Mouse (Mus musculus): ENCODE data around the gene Mypop. TPM values are rescaled to one million over a fixed set of nuclear protein-coding genes. Genes with fewer than 3 reads are reported as not detected.

Gene Mypop
- polyA plus RNA-seq, 1 experiment from 2014 or later = 4.7 TPM

DNA sequence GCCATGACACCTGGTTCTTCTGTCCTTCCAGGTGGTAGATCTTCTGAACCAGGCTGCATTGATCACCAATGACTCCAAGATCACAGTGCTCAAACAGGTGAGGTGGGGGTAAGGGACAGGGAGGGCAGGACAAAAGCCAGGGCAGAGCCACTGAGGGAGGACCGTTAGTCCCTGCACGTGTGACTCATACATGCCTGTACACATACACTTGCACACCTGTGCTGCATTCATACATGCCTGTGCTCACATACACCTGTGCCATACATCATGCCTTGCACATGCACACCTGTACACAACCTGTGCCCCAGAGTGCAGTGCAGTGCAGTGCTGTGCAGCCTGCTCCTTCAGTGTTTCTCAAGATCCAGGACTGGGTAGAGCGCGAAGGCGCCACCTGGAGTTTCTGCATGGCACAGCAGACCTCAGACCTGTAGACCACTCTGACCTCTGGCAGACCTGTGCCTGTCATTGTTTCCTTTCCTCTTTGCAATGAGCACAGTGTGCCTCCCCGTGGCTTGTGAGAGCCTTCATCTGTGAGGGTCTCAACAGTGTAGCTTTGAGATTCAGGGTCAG is 38.1 kb downstream of the Mypop start:
- ATAC-seq (ENCODE audit: insufficient read depth, low FRiP score, low TSS enrichment) (peak; percentile 59), DNase-seq (ENCODE audit: low spot score) (peak; percentile 72)
- Histone ChIP-seq H3K4me1 (ENCODE audit: control insufficient read depth, insufficient read depth, low read length) (peaks cover 7% of the 10 kb centered on the region), H3K9me3 (ENCODE audit: control insufficient read depth, low read length) (no peaks in the 10 kb centered on the region), H3K4me3 (ENCODE audit: low read depth, low read length) (no peak overlapping the region), H3K27ac (ENCODE audit: low read depth, low read length) (no peak overlapping the region), H3K4me2 (ENCODE audit: low read depth) (no peak overlapping the region), H3K36me3 (ENCODE audit: control insufficient read depth, insufficient read depth, low read length) (peaks cover 11% of the 10 kb centered on the region), H3K27me3 (ENCODE audit: control insufficient read depth, insufficient read depth, low read length) (no peaks in the 10 kb centered on the region), H3K9ac (ENCODE audit: low read length) (no peak overlapping the region)
- 54% methylated on average over 6 of the region's 6 CpGs for WGBS

DNA sequence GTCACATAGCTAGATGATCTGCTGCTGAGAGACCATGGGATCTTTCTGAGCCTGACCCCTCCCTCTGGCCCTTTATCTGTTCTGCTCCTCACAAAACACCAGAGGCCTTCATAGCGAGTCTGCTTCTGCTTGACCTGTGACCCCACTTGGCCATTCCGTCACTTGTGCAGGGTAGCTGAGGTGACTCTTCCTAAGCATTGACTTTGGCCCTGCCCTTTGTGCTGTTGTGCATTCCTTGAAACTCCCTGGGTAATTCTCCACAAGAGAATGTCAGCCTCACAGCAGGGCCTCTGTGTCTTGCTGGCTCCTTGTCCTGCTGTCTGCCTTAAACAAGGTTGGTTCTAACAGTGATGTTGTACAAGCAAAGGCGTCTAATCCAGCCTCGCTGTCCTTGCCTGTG is 40.6 kb downstream of the Mypop start:
- no peak overlapping the region for H3K27ac ChIP-seq (ENCODE audit: low read depth, low read length)
- no peaks in the 10 kb centered on the region for H3K9me3 ChIP-seq (ENCODE audit: control insufficient read depth, low read length)
- no peaks in the 10 kb centered on the region for H3K4me1 ChIP-seq (ENCODE audit: control insufficient read depth, insufficient read depth, low read length)
- DNase-seq (ENCODE audit: low spot score) (no peak), ATAC-seq (ENCODE audit: insufficient read depth, low FRiP score, low TSS enrichment) (no peak)
- no peak overlapping the region for H3K4me3 ChIP-seq (ENCODE audit: low read depth, low read length)
- no peak overlapping the region for H3K9ac ChIP-seq (ENCODE audit: low read length)
- no peak overlapping the region for H3K4me2 ChIP-seq (ENCODE audit: low read depth)
- WGBS = 49% methylated on average over 4 of the region's 4 CpGs
- H3K27me3 ChIP-seq (ENCODE audit: control insufficient read depth, insufficient read depth, low read length) = no peaks in the 10 kb centered on the region
- H3K36me3 ChIP-seq (ENCODE audit: control insufficient read depth, insufficient read depth, low read length) = peaks cover 19% of the 10 kb centered on the region

DNA sequence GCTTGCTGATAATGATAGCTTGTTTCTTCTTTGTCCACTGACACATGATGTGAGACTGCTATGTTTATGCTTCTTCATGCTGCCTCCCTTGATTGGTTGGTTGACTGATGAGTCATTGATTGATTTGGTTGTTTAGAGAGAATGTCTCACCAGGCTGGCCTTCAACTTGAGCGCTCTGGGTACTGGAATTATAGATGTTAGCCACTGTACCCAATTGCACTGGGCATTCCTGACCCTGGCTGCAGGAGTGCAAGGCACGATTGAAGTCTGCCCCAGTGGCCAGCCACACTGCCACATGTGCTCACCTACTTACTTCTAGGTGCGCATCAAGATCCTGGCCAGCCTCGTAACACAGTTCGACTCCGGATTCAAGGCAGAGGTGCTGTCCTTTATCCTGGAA is 53.6 kb downstream of the Mypop start:
- DNase-seq (ENCODE audit: low spot score) (no peak), ATAC-seq (ENCODE audit: insufficient read depth, low FRiP score, low TSS enrichment) (no peak)
- Histone ChIP-seq H3K9ac (ENCODE audit: low read length) (no peak overlapping the region), H3K27me3 (ENCODE audit: control insufficient read depth, insufficient read depth, low read length) (no peaks in the 10 kb centered on the region), H3K9me3 (ENCODE audit: control insufficient read depth, low read length) (no peaks in the 10 kb centered on the region), H3K4me2 (ENCODE audit: low read depth) (no peak overlapping the region), H3K36me3 (ENCODE audit: control insufficient read depth, insufficient read depth, low read length) (peaks cover 57% of the 10 kb centered on the region), H3K4me1 (ENCODE audit: control insufficient read depth, insufficient read depth, low read length) (no peaks in the 10 kb centered on the region), H3K4me3 (ENCODE audit: low read depth, low read length) (no peak overlapping the region), H3K27ac (ENCODE audit: low read depth, low read length) (no peak overlapping the region)
- WGBS = 97% methylated on average over 6 of the region's 6 CpGs

DNA sequence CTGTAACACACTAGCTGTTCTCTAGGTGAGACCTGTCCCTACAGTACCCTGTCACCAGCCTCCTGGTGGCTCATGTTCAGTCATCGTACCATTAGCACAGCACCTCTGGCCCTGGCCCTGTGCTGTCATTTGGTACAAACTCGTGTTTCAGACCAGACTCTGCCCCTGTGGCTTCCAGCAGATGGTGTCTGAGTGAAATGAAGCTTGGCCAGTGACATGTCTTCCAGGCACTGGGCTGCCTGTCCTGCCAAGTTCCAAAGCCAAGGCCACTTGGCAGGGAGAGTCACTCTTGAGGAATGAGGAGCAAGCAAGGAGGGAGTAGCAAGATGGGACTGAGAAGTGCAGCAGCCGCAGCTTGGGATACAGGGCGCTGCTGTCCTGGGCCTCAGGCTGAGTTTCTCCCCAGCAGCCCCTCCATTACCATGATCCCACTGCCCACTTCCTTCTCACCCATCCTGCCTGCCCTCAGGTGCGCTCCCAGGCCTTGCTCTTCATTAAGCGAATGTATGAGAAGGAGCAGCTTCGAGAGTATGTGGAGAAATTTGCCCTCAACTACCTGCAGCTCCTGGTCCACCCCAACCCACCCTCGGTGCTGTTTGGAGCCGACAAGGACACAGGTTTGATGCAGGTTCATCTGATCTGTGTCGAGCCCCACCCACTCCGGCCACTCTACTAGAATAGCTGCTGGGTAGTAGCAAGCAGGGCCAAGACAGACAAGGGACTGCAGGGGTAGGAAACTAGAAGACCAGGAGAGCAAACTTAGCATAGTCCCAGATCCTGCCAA is 55.4 kb downstream of the Mypop start:
- H3K4me1 ChIP-seq (ENCODE audit: control insufficient read depth, insufficient read depth, low read length) = no peaks in the 10 kb centered on the region
- H3K27ac ChIP-seq (ENCODE audit: low read depth, low read length) = no peak overlapping the region
- no peak for ATAC-seq (ENCODE audit: insufficient read depth, low FRiP score, low TSS enrichment)
- H3K4me2 ChIP-seq (ENCODE audit: low read depth) = no peak overlapping the region
- DNase-seq (ENCODE audit: low spot score) = no peak
- 88% methylated on average over 10 of the region's 11 CpGs for WGBS
- H3K36me3 ChIP-seq (ENCODE audit: control insufficient read depth, insufficient read depth, low read length) = peaks cover 52% of the 10 kb centered on the region
- H3K4me3 ChIP-seq (ENCODE audit: low read depth, low read length) = no peak overlapping the region
- no peaks in the 10 kb centered on the region for H3K27me3 ChIP-seq (ENCODE audit: control insufficient read depth, insufficient read depth, low read length)
- no peak overlapping the region for H3K9ac ChIP-seq (ENCODE audit: low read length)
- no peaks in the 10 kb centered on the region for H3K9me3 ChIP-seq (ENCODE audit: control insufficient read depth, low read length)

DNA sequence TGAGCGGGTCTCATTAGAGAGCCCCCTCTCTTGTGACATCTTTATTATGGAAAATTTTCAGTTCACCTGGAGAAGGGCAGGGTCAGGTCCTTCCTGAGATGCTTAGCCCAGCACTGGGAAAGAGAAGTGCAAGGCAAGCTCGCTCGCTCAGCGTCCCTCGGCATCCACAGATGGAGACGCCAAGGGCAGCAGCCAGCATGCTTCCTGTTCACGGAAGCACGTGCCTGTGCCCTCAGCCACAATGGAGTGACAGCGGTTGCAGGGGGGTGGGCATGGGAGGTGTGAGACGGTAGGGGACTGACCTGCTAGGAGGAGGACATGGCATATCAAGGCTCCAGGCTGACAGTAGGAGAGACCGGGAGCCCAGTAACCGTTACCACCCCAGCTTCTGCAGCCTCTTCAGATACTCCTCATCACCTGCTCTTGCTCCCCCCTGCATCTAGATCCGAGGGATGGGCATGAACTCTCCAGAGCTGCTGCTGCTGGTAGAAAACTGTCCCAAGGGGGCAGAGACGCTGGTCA is 57.0 kb downstream of the Mypop start:
- DNase-seq (ENCODE audit: low spot score) (no peak), ATAC-seq (ENCODE audit: insufficient read depth, low FRiP score, low TSS enrichment) (no peak)
- Histone ChIP-seq H3K4me3 (ENCODE audit: low read depth, low read length) (no peak overlapping the region), H3K27me3 (ENCODE audit: control insufficient read depth, insufficient read depth, low read length) (no peaks in the 10 kb centered on the region), H3K4me2 (ENCODE audit: low read depth) (no peak overlapping the region), H3K9ac (ENCODE audit: low read length) (no peak overlapping the region), H3K36me3 (ENCODE audit: control insufficient read depth, insufficient read depth, low read length) (peaks cover 40% of the 10 kb centered on the region), H3K9me3 (ENCODE audit: control insufficient read depth, low read length) (no peaks in the 10 kb centered on the region), H3K4me1 (ENCODE audit: control insufficient read depth, insufficient read depth, low read length) (no peaks in the 10 kb centered on the region), H3K27ac (ENCODE audit: low read depth, low read length) (no peak overlapping the region)
- 92% methylated on average over 14 of the region's 14 CpGs for WGBS

DNA sequence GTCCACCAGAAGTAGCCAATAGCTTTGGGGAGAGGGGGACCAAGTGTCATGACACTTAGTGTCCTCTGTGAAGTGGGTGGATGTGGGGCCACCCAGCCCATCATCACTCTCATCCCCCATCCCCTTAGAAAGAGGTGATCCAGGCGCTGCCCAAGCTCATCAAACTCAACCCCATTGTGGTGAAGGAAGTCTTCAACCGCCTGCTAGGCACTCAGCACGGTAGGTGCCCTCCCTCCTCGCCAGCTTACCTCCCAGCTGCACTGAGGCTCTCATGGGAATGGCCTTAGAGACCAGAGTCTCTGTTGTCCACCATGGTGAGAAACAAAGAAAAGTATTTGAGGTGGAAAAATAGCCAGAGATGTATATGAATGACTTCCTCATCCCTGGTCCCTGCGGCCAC is 58.2 kb downstream of the Mypop start:
- no peak overlapping the region for H3K9ac ChIP-seq (ENCODE audit: low read length)
- no peak overlapping the region for H3K4me2 ChIP-seq (ENCODE audit: low read depth)
- no peaks in the 10 kb centered on the region for H3K4me1 ChIP-seq (ENCODE audit: control insufficient read depth, insufficient read depth, low read length)
- 93% methylated on average over 5 of the region's 5 CpGs for WGBS
- peaks cover 37% of the 10 kb centered on the region for H3K36me3 ChIP-seq (ENCODE audit: control insufficient read depth, insufficient read depth, low read length)
- H3K27ac ChIP-seq (ENCODE audit: low read depth, low read length) = no peak overlapping the region
- no peak for ATAC-seq (ENCODE audit: insufficient read depth, low FRiP score, low TSS enrichment)
- H3K4me3 ChIP-seq (ENCODE audit: low read depth, low read length) = no peak overlapping the region
- H3K27me3 ChIP-seq (ENCODE audit: control insufficient read depth, insufficient read depth, low read length) = no peaks in the 10 kb centered on the region
- H3K9me3 ChIP-seq (ENCODE audit: control insufficient read depth, low read length) = no peaks in the 10 kb centered on the region
- DNase-seq (ENCODE audit: low spot score) = no peak

DNA sequence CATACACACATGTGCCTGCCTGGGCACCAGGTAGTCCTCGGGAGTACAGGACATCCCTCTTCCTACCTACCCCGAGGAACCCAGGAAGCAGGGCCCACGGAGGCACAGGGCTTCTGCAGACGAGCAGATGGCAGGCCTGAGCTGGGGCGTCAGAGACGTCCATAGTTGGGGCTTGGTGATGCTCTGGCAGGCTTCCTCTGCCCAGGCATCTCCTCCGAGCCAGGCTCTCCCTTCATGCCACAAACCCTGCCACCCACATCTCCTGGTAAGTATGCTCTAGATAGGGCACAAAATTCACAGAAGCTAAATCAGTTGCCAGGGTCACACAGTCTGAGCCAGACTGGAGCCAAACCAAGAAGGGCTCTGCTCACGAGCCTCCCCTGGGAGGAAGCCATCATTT is 59.1 kb downstream of the Mypop start:
- 89% methylated on average over 8 of the region's 8 CpGs for WGBS
- H3K27me3 ChIP-seq (ENCODE audit: control insufficient read depth, insufficient read depth, low read length) = no peaks in the 10 kb centered on the region

DNA sequence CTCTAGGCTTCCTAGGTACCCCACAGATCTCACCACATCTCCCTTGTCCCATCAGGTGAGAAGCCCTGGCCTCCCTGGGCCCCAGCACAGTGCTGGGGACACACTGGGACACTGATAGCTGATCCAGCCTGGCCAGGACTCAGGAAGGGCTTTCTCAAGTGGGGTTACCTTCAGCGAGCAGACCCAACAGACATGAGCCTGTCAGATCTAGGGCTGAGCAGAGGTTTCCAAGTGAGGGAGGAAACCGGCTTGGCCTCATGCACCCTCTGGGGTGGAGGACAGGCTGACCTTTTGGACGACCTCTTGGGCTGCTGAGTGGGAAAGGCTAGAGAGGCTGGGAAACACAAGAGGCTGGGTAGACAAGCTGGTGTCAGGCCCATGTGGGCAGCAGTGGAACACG is 60.1 kb downstream of the Mypop start:
- peaks cover 28% of the 10 kb centered on the region for H3K36me3 ChIP-seq (ENCODE audit: control insufficient read depth, insufficient read depth, low read length)
- no peak overlapping the region for H3K4me2 ChIP-seq (ENCODE audit: low read depth)
- no peak for ATAC-seq (ENCODE audit: insufficient read depth, low FRiP score, low TSS enrichment)
- no peaks in the 10 kb centered on the region; the same call in 1 of the 2 replicates for H3K4me1 ChIP-seq (ENCODE audit: control insufficient read depth, insufficient read depth, low read length)
- H3K9me3 ChIP-seq (ENCODE audit: control insufficient read depth, low read length) = no peaks in the 10 kb centered on the region
- 77% methylated on average over 4 of the region's 4 CpGs for WGBS
- no peak for DNase-seq (ENCODE audit: low spot score)
- H3K27me3 ChIP-seq (ENCODE audit: control insufficient read depth, insufficient read depth, low read length) = no peaks in the 10 kb centered on the region
- no peak overlapping the region for H3K4me3 ChIP-seq (ENCODE audit: low read depth, low read length)
- H3K27ac ChIP-seq (ENCODE audit: low read depth, low read length) = no peak overlapping the region
- H3K9ac ChIP-seq (ENCODE audit: low read length) = no peak overlapping the region

More for the DNA sequence above, 59.1 kb downstream of the Mypop start:
- H3K4me2 ChIP-seq (ENCODE audit: low read depth) = no peak overlapping the region
- peaks cover 31% of the 10 kb centered on the region for H3K36me3 ChIP-seq (ENCODE audit: control insufficient read depth, insufficient read depth, low read length)
- H3K27ac ChIP-seq (ENCODE audit: low read depth, low read length) = no peak overlapping the region
- DNase-seq (ENCODE audit: low spot score) = no peak
- no peaks in the 10 kb centered on the region for H3K9me3 ChIP-seq (ENCODE audit: control insufficient read depth, low read length)
- ATAC-seq (ENCODE audit: insufficient read depth, low FRiP score, low TSS enrichment) = no peak
- H3K4me1 ChIP-seq (ENCODE audit: control insufficient read depth, insufficient read depth, low read length) = no peaks in the 10 kb centered on the region; the same call in 1 of the 2 replicates
- no peak overlapping the region for H3K9ac ChIP-seq (ENCODE audit: low read length)
- no peak overlapping the region for H3K4me3 ChIP-seq (ENCODE audit: low read depth, low read length)

Measured in neural tube, embryonic 11.5 days (tissue).